Mouse (Mus musculus): ENCODE results near the gene Supt16. TPM values are rescaled to one million over a fixed set of nuclear protein-coding genes. Genes with fewer than 3 reads are reported as not detected.
A peak's percentile ranks its signal among the peaks of the same experiment; 100 is the strongest.

The Supt16 gene
- polyA plus RNA-seq, 1 experiment = 88.6 TPM

DNA sequence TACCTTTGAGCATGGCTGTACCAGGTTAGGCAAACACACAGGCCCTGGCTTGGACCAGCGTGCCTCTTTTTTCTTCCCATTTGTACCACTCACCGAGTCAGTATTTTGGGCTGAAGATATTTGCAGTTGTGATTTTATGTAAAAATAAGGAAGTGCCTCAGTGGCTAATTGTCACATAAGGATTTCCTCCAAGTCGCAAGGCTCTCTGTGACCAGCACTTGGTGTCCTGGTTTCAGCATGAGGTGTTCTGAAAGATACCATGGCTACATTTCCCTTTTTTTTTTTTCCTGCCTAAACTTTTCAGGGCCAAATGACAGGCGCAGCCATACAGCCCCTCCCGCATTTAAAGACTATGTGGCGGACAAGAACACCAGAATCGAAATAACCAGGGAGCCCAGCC is 77.0 kb downstream of the Supt16 start:
- TF ChIP-seq CTCF (IDR thresholded peaks at IDR 0.05; ENCODE audit: borderline replicate concordance, insufficient read depth, low read length) = no peak
- TF ChIP-seq POLR2A (IDR thresholded peaks at IDR 0.05; ENCODE audit: low read depth, low read length) = no peak
- Histone ChIP-seq H3K4me3 (ENCODE audit: insufficient read depth, low read length) (no peak overlapping the region), H3K27ac (ENCODE audit: insufficient read depth, low read length) (no peak overlapping the region), H3K4me1 (ENCODE audit: control insufficient read depth, insufficient read depth, low read length) (no peaks in the 10 kb centered on the region)

DNA sequence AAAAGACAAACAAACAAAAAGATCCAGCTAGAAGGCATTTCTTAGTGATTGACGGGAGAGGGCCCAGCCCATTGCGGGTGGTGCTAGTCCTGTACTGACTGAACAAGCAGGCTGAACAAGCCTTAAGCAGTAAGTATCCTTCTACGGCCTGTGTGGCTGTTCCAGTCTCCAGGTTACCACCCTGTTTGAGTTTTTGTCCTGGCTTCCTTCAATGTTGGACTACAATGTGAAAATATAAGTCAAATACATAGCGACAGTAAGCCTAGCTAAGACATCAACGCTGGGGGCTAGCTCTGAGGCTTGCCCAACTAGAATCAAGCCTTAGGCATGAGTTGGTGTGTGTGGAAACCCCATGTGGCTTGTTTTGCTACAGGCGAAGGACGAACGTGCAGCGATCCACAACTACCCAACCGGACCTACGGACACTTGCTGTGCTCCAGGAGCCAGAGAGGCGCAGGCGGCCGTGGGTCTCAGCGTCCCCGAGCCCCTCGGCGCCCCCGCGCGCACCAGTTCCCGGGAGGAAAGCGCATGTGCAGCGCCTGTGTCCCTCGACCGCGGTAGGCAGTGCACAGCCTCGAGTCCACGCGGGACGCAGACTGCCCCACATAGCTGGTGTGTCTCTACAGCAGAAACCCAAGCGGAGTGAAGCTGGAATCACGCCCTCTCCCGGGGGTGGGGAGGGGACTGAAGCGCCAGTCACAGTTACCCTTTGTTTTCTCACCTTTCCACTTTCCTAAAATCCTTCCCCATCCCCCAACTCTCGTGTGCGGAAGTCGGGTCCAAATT is 78.2 kb downstream of the Supt16 start:
- Histone ChIP-seq H3K4me3 (ENCODE audit: insufficient read depth, low read length) (peak overlapping the region; percentile 33), H3K27ac (ENCODE audit: insufficient read depth, low read length) (no peak overlapping the region; the same call in 1 of the 2 replicates), H3K4me1 (ENCODE audit: control insufficient read depth, insufficient read depth, low read length) (no peaks in the 10 kb centered on the region)
- TF ChIP-seq CTCF (IDR thresholded peaks at IDR 0.05; ENCODE audit: borderline replicate concordance, insufficient read depth, low read length) (no peak), POLR2A (IDR thresholded peaks at IDR 0.05; ENCODE audit: low read depth, low read length) (peak; percentile 69)

DNA sequence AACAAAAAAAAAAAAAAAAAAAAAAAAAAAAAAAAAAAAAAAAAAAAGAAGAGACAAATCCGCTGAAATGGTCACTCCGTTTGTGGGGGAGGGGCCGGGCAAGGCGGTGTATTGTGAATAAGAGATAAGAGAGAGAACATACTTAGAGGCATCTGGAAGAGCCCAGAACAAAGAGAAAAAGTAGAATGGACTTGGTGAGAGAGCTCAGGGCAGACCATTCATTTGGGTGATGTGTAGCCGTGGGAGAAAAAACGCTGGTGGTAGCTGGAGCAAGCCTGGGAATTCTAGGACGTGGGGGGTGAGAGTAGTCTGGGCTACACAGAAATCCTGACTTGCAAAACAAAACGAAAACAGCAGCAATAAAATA is 78.8 kb downstream of the Supt16 start:
- no peak overlapping the region for H3K27ac ChIP-seq (ENCODE audit: insufficient read depth, low read length)
- no peak overlapping the region for H3K4me3 ChIP-seq (ENCODE audit: insufficient read depth, low read length)
- no peaks in the 10 kb centered on the region for H3K4me1 ChIP-seq (ENCODE audit: control insufficient read depth, insufficient read depth, low read length)
- TF ChIP-seq CTCF (IDR thresholded peaks at IDR 0.05; ENCODE audit: borderline replicate concordance, insufficient read depth, low read length) (no peak), POLR2A (IDR thresholded peaks at IDR 0.05; ENCODE audit: low read depth, low read length) (no peak)

DNA sequence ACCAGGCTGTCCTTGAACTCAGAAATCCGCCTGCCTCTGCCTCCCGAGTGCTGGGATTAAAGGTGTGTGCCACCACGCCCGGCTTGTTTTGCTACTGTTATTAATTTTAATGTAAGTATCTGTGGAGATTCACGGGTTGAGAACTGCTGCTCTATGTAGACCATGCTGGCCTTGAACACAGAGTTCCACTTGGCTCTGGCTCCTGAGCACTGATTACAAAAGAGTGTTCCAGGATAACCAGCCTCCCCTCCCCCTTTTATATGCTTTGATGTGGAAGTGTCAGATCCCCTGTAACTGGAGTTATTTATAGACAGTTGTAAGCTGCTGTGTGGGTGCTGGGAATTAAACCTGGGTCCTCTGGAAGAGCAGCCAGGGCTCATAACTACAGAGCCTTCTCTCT is 80.0 kb downstream of the Supt16 start:
- TF ChIP-seq POLR2A (IDR thresholded peaks at IDR 0.05; ENCODE audit: low read depth, low read length) (no peak), CTCF (IDR thresholded peaks at IDR 0.05; ENCODE audit: borderline replicate concordance, insufficient read depth, low read length) (no peak)
- H3K4me3 ChIP-seq (ENCODE audit: insufficient read depth, low read length) = no peak overlapping the region
- no peaks in the 10 kb centered on the region for H3K4me1 ChIP-seq (ENCODE audit: control insufficient read depth, insufficient read depth, low read length)
- H3K27ac ChIP-seq (ENCODE audit: insufficient read depth, low read length) = no peak overlapping the region

DNA sequence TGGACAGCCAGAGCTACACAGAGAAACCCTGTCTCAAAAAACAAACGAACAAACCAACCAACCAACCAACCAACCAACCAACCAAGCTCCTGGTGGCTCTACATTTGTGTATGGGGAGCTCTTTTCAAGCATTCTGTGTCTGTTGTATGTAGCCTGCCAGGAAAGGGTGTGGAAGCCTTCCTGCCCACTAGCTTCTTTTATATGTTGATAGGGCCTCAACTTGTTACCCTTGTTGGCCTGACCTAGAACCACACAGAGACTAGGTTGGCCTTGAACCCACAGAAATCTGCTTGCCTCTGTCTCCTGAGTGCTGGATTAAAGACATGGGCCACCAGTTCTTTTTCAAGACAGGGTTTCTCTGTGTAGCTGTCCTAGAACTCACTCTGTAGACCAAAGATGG is 83.1 kb downstream of the Supt16 start:
- H3K4me1 ChIP-seq (ENCODE audit: control insufficient read depth, insufficient read depth, low read length) = no peaks in the 10 kb centered on the region
- TF ChIP-seq CTCF (IDR thresholded peaks at IDR 0.05; ENCODE audit: borderline replicate concordance, insufficient read depth, low read length) (no peak), POLR2A (IDR thresholded peaks at IDR 0.05; ENCODE audit: low read depth, low read length) (no peak)
- no peak overlapping the region for H3K27ac ChIP-seq (ENCODE audit: insufficient read depth, low read length)
- no peak overlapping the region for H3K4me3 ChIP-seq (ENCODE audit: insufficient read depth, low read length)

Other genes starting within 250 kb of the Supt16 start
- gene Arhgef40, start 212.7 kb downstream of the Supt16 start, polyA plus RNA-seq (2011; ENCODE audit: insufficient read length, low read depth, missing spikeins) = 109 and 119 TPM in 2 replicates
- gene Tmem253, start 181.8 kb downstream of the Supt16 start, polyA plus RNA-seq (2011; ENCODE audit: insufficient read length, low read depth, missing spikeins) = 0.95 TPM in 1 of 2 replicates, not detected in the other
- 27.5 and 33.1 TPM in 2 replicates for gene Zfp219, start 176.7 kb downstream of the Supt16 start, polyA plus RNA-seq (2011; ENCODE audit: insufficient read length, low read depth, missing spikeins)
- not detected in 2 replicates for gene Olfr221, start 155.0 kb downstream of the Supt16 start, polyA plus RNA-seq (2011; ENCODE audit: insufficient read length, low read depth, missing spikeins)
- 402 and 479 TPM in 2 replicates for gene Hnrnpc, start 93.4 kb downstream of the Supt16 start, polyA plus RNA-seq (2011; ENCODE audit: insufficient read length, low read depth, missing spikeins)
- gene Rpgrip1, start 86.7 kb downstream of the Supt16 start, polyA plus RNA-seq (2011; ENCODE audit: insufficient read length, low read depth, missing spikeins) = 1.8 and 3.7 TPM in 2 replicates
- gene Chd8, start 60.4 kb upstream of the Supt16 start, polyA plus RNA-seq (2011; ENCODE audit: insufficient read length, low read depth, missing spikeins) = 141 and 146 TPM in 2 replicates
- gene Tox4, start 81.7 kb upstream of the Supt16 start, polyA plus RNA-seq (2011; ENCODE audit: insufficient read length, low read depth, missing spikeins) = 38.2 and 44.0 TPM in 2 replicates
- gene Rab2b, start 82.1 kb upstream of the Supt16 start, polyA plus RNA-seq (2011; ENCODE audit: insufficient read length, low read depth, missing spikeins) = 31.1 and 45.6 TPM in 2 replicates
- 49.1 and 49.4 TPM in 2 replicates for gene Mettl3, start 107.7 kb upstream of the Supt16 start, polyA plus RNA-seq (2011; ENCODE audit: insufficient read length, low read depth, missing spikeins)
- gene Sall2, start 131.3 kb upstream of the Supt16 start, polyA plus RNA-seq (2011; ENCODE audit: insufficient read length, low read depth, missing spikeins) = 12.1 and 15.6 TPM in 2 replicates
- not detected in 2 replicates for gene Olfr1513, start 159.0 kb upstream of the Supt16 start, polyA plus RNA-seq (2011; ENCODE audit: insufficient read length, low read depth, missing spikeins)
- gene Olfr1512, start 181.8 kb upstream of the Supt16 start, polyA plus RNA-seq (2011; ENCODE audit: insufficient read length, low read depth, missing spikeins) = not detected in 2 replicates
- gene Olfr1511, start 200.0 kb upstream of the Supt16 start, polyA plus RNA-seq (2011; ENCODE audit: insufficient read length, low read depth, missing spikeins) = not detected in 2 replicates
- not detected in 2 replicates for gene Olfr1510, start 217.0 kb upstream of the Supt16 start, polyA plus RNA-seq (2011; ENCODE audit: insufficient read length, low read depth, missing spikeins)
- gene Olfr1509, start 245.6 kb upstream of the Supt16 start, polyA plus RNA-seq (2011; ENCODE audit: insufficient read length, low read depth, missing spikeins) = not detected in 2 replicates